Mouse (Mus musculus): Measurements from ENCODE around the gene Nt5dc2.

DNA sequence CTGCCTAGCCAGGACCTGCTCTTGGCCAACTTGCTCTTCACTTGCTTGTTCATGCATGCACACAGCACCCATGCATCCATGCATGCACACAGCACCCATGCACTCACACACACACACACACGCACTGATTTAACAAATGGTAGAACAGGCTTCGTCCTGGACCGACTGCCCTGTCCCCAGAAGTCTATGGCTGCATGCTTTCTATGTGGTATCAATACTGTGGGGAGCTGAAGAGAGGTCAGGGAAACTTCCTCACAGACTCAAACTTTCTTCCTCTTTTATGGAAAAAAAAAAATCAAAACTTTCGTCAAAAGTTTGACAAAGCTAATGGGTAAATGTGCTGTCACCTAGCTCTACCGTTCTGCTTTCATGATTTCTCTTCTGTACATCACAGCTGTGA is 52.7 kb downstream of the Nt5dc2 start:
- TF ChIP-seq ZNF384 (IDR thresholded peaks at IDR 0.05; ENCODE audit: low read depth, low read length) (no peak), MAFK (IDR thresholded peaks at IDR 0.05; ENCODE audit: insufficient read depth, low read depth, low read length) (no peak), ZC3H11A (IDR thresholded peaks at IDR 0.05; ENCODE audit: borderline replicate concordance, low read depth, low read length) (no peak), HCFC1 (IDR thresholded peaks at IDR 0.05; ENCODE audit: borderline replicate concordance, insufficient read depth, low read length) (no peak), CHD2 (IDR thresholded peaks at IDR 0.05; ENCODE audit: low read depth, low read length) (no peak)
